Mouse (Mus musculus) telencephalon, adult 2 months (tissue): ENCODE results near the gene Grid1.
A peak's percentile ranks its signal among the peaks of the same experiment; 100 is the strongest.

ENCODE experiments used
- DNase-seq: peaks from one replicate; pipeline ENCODE4 v3.0.0-alpha.2; 2011; ENCODE audit warnings: low read depth, low spot score

The Grid1 gene

GRCm38 (mm10) chr14:35008674-35009073 lies 188.8 kb downstream of the Grid1 start:
- DNase-seq = no peak

GRCm38 (mm10) chr14:35009074-35009473 lies 189.2 kb downstream of the Grid1 start:
- DNase-seq = no peak

- no peak for DNase-seq
Measured at GRCm38 (mm10) chr14:35026686-35027085, 206.8 kb downstream of the Grid1 start.

- DNase-seq = no peak
Measured at GRCm38 (mm10) chr14:35027501-35028140, 207.7 kb downstream of the Grid1 start.

GRCm38 (mm10) chr14:35029626-35030025 lies 209.7 kb downstream of the Grid1 start:
- no peak for DNase-seq

- DNase-seq = no peak
Measured at GRCm38 (mm10) chr14:35030271-35030670, 210.4 kb downstream of the Grid1 start.

GRCm38 (mm10) chr14:35032283-35032682 lies 212.4 kb downstream of the Grid1 start:
- DNase-seq = no peak

- no peak for DNase-seq
Measured at GRCm38 (mm10) chr14:35044268-35044667, 224.4 kb downstream of the Grid1 start.

GRCm38 (mm10) chr14:35044918-35045698 lies 225.2 kb downstream of the Grid1 start:
- peak; percentile 53 for DNase-seq

GRCm38 (mm10) chr14:35049231-35049630 lies 229.3 kb downstream of the Grid1 start:
- DNase-seq = no peak

GRCm38 (mm10) chr14:35054139-35054538 lies 234.2 kb downstream of the Grid1 start:
- no peak for DNase-seq

- DNase-seq = peak; percentile 45
Measured at GRCm38 (mm10) chr14:35074636-35075035, 254.7 kb downstream of the Grid1 start.

GRCm38 (mm10) chr14:35079954-35080353 lies 260.0 kb downstream of the Grid1 start:
- DNase-seq = no peak

- DNase-seq = no peak
Measured at GRCm38 (mm10) chr14:35092646-35093045, 272.7 kb downstream of the Grid1 start.

GRCm38 (mm10) chr14:35093561-35094186 lies 273.8 kb downstream of the Grid1 start:
- DNase-seq = no peak

- no peak for DNase-seq
Measured at GRCm38 (mm10) chr14:35095506-35096059, 275.7 kb downstream of the Grid1 start.

GRCm38 (mm10) chr14:35096085-35096484 lies 276.2 kb downstream of the Grid1 start:
- DNase-seq = no peak

GRCm38 (mm10) chr14:35097166-35097565 lies 277.3 kb downstream of the Grid1 start:
- no peak for DNase-seq

GRCm38 (mm10) chr14:35103639-35104210 lies 283.8 kb downstream of the Grid1 start:
- DNase-seq = no peak

GRCm38 (mm10) chr14:35107596-35107995 lies 287.7 kb downstream of the Grid1 start:
- DNase-seq = no peak

GRCm38 (mm10) chr14:35110928-35111327 lies 291.0 kb downstream of the Grid1 start:
- no peak for DNase-seq
